Mouse (Mus musculus) heart, embryonic 13.5 days (tissue): ENCODE data around the gene Mus81. TPM values are rescaled to one million over a fixed set of nuclear protein-coding genes. Genes with fewer than 3 reads are reported as not detected.
A peak's percentile ranks its signal among the peaks of the same experiment; 100 is the strongest.
"Not testable (repeated sequence)": the region's sequence is repeated elsewhere in the genome, so short reads cannot be mapped to it uniquely, and the experiment has no call there.

Source experiments
- ATAC-seq: fragments of 200-750 bp; cut with Nextera tagmentation; 2 replicates; pipeline ENCODE4 v1.8.0; 2017; ENCODE audit warnings: moderate TSS enrichment; ENCODE audit not compliant: insufficient number of reproducible peaks, low FRiP score, low TSS enrichment; ENCODE audit errors: extremely low read depth
- H3K27ac ChIP-seq: fragments of 300-500 bp; sonication (generic); replicated peaks from 2 replicates; pipeline ENCODE4 v1.5.1; 2015; ENCODE audit warnings: moderate library complexity, mild to moderate bottlenecking, inconsistent platforms
- H3K27me3 ChIP-seq: fragments of 300-500 bp; sonication (generic); replicated peaks from 2 replicates; pipeline ENCODE4 v1.6.1; 2015; ENCODE audit warnings: mild to moderate bottlenecking, inconsistent platforms
- H3K36me3 ChIP-seq: fragments of 300-500 bp; sonication (generic); 2 replicates; pipeline ENCODE4 v1.6.1; 2015; ENCODE audit warnings: mild to moderate bottlenecking, inconsistent platforms
- H3K4me1 ChIP-seq: fragments of 300-500 bp; sonication (generic); 2 replicates; pipeline ENCODE4 v1.6.1; 2015; ENCODE audit warnings: inconsistent platforms
- H3K4me2 ChIP-seq: fragments of 300-500 bp; sonication (generic); 2 replicates; pipeline ENCODE4 v1.6.1; 2015; ENCODE audit warnings: inconsistent platforms, mild to moderate bottlenecking, moderate library complexity
- H3K4me3 ChIP-seq: fragments of 300-500 bp; sonication (generic); 2 replicates; pipeline ENCODE4 v1.5.1; 2015; ENCODE audit warnings: moderate library complexity, mild to moderate bottlenecking, inconsistent platforms
- H3K9ac ChIP-seq: fragments of 300-500 bp; sonication (generic); 2 replicates; pipeline ENCODE4 v1.6.1; 2015; ENCODE audit warnings: inconsistent platforms, mild to moderate bottlenecking, moderate library complexity
- H3K9me3 ChIP-seq: fragments of 300-500 bp; sonication (generic); 2 replicates; pipeline ENCODE4 v1.6.1; 2016; ENCODE audit warnings: inconsistent platforms
- WGBS: fragments of 180-500 bp; shearing (Covaris S2); methylation state at CpG from one replicate; pipeline ENCODE4 v1.1.7; 2015; ENCODE audit warnings: mixed read lengths; 5-methylcytosine and 5-hydroxymethylcytosine counted together
- polyA plus RNA-seq: library from polyadenylated mRNA; unstranded; fragments of >200 nt; fragmentation: Nextera tagmentation; extraction: Ambion mirVana; gene quantifications from 2 replicates; pipeline ENCODE4 v1.2.1, GENCODE M21; 2015

Gene Mus81
- polyA plus RNA-seq, 1 experiment from 2014 or later = 38.9 TPM

- Histone ChIP-seq H3K27ac (peak overlapping the region; percentile 57), H3K36me3 (peaks cover 8% of the 10 kb centered on the region; the same call in 1 of the 2 replicates), H3K27me3 (no peaks in the 10 kb centered on the region), H3K4me3 (peak overlapping the region; percentile 62), H3K4me1 (peaks cover 32% of the 10 kb centered on the region), H3K9me3 (peaks cover 6% of the 10 kb centered on the region; the same call in 1 of the 2 replicates), H3K9ac (peak overlapping the region; percentile 83), H3K4me2 (peak overlapping the region; percentile 80)
- 46% methylated on average over 15 of the region's 15 CpGs for WGBS
- ATAC-seq = no peak
These were observed 23.0 kb upstream of the Mus81 start for GRCm38 (mm10) chr19:5511074-5511632.

GRCm38 (mm10) chr19:5510031-5511026 is 22.1 kb upstream of the Mus81 start, which contains the start of gene Snx32:
TSS of gene Snx32 (minus strand) at chr19:5510538.
- 3% methylated on average over 47 of the region's 47 CpGs for WGBS
- peak within 1 kb of the TSS; percentile 62 for H3K4me3 ChIP-seq

GRCm38 (mm10) chr19:5503687-5504086 is 15.5 kb upstream of the Mus81 start, which contains the start of gene 1700020D05Rik:
TSS of gene 1700020D05Rik (minus strand) at chr19:5503787.
- H3K4me3 ChIP-seq = no peak within 1 kb of the TSS

More at GRCm38 (mm10) chr19:5510031-5511026, 22.1 kb upstream of the Mus81 start, which contains the start of gene Snx32:
- Histone ChIP-seq H3K4me2 (peak within 1 kb of the TSS; percentile 80), H3K9ac (peak within 1 kb of the TSS; percentile 83), H3K27ac (peak within 1 kb of the TSS; percentile 66), H3K4me1 (peaks cover 32% of the 10 kb centered on the region), H3K27me3 (no peaks in the 10 kb centered on the region), H3K9me3 (peaks cover 6% of the 10 kb centered on the region; the same call in 1 of the 2 replicates), H3K36me3 (peaks cover 8% of the 10 kb centered on the region; the same call in 1 of the 2 replicates)
- peak; percentile 99 for ATAC-seq

DNA sequence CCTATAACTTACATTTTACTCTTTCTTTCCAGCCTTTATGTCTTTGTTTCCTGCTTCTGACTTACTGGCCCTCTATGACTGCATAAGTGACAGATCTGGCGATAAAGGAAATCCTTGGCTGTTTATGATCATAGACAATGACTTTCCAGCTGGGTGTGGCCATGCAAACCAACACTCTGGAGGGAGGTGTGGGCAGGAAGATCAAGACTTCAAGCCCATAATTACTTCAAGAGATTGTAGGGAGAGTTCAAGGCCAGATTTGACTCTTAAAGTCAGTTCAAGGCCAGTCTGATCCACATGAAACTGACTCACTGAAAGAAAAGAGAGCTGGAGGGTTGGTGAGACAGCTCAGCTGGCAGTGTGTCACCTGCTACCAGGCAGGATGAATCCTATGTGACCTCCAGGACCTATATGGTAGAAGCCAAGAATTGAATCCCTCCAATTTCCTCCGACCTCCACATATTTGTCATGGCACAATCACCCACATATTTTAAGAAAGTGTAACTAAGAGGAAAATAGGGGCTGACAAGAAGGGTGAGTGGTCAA is 12.2 kb upstream of the Mus81 start:
- no peak overlapping the region for H3K4me3 ChIP-seq
- 81% methylated on average over 2 of the region's 2 CpGs for WGBS
- H3K27ac ChIP-seq = no peak overlapping the region
- H3K9me3 ChIP-seq = no peaks in the 10 kb centered on the region
- no peak for ATAC-seq
- no peaks in the 10 kb centered on the region for H3K27me3 ChIP-seq
- peaks cover 55% of the 10 kb centered on the region for H3K36me3 ChIP-seq
- H3K4me1 ChIP-seq = no peaks in the 10 kb centered on the region
- H3K9ac ChIP-seq = no peak overlapping the region
- no peak overlapping the region for H3K4me2 ChIP-seq

More at GRCm38 (mm10) chr19:5503687-5504086, 15.5 kb upstream of the Mus81 start, which contains the start of gene 1700020D05Rik:
- no peak within 1 kb of the TSS for H3K27ac ChIP-seq
- H3K27me3 ChIP-seq = no peaks in the 10 kb centered on the region
- H3K9ac ChIP-seq = no peak within 1 kb of the TSS
- peaks cover 4% of the 10 kb centered on the region; the same call in 1 of the 2 replicates for H3K9me3 ChIP-seq
- H3K36me3 ChIP-seq = peaks cover 26% of the 10 kb centered on the region
- H3K4me1 ChIP-seq = no peaks in the 10 kb centered on the region
- no peak for ATAC-seq
- WGBS = 54% methylated on average over 17 of the region's 17 CpGs
- H3K4me2 ChIP-seq = no peak within 1 kb of the TSS

GRCm38 (mm10) chr19:5496052-5496370 is 7.8 kb upstream of the Mus81 start:
- Histone ChIP-seq H3K9me3 (no peaks in the 10 kb centered on the region), H3K4me3 (no peak overlapping the region), H3K36me3 (peaks cover 76% of the 10 kb centered on the region), H3K4me1 (peaks cover 17% of the 10 kb centered on the region), H3K27ac (no peak overlapping the region), H3K27me3 (no peaks in the 10 kb centered on the region), H3K9ac (no peak overlapping the region), H3K4me2 (no peak overlapping the region)
- WGBS = 81% methylated on average over 16 of the region's 16 CpGs
- no peak for ATAC-seq

DNA sequence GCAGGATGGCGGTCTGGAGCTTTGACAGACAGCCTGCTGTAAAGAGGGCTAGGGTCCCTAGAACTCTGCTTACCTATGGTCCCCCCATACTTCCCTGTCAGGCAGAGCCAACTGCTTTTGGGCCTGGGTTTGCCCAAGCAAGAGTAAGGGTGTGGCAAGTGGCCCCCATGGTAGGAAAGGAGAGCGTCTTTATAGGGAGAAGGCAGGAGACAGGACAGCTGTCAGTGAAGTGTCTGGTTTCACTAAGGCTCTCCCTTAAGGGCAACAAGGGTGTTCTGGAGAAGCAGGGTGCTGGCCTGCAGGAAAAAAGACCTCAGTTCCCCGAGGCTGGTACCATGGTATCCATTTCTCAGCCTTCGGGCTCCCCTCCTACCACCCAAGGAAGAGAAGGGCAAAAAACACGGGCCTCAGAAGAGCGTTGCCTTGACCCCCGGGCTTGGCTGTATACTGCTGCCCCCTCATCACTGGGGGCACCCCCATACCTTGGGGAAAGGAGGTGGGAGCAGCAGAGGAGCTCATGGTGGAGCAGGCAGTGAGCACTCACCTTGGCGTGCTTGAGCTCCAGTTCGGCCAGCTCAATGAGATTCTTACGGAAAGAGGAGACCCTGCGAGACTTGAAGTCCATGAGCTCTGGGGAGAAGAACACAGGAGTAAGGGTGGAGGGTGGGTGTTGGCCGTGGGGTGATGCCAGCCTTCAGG is 7.3 kb upstream of the Mus81 start:
- no peak overlapping the region for H3K4me3 ChIP-seq
- no peak overlapping the region for H3K27ac ChIP-seq
- H3K9ac ChIP-seq = no peak overlapping the region
- H3K9me3 ChIP-seq = no peaks in the 10 kb centered on the region
- H3K36me3 ChIP-seq = peaks cover 76% of the 10 kb centered on the region
- no peaks in the 10 kb centered on the region for H3K27me3 ChIP-seq
- H3K4me1 ChIP-seq = peaks cover 17% of the 10 kb centered on the region
- no peak for ATAC-seq
- no peak overlapping the region for H3K4me2 ChIP-seq
- WGBS = 73% methylated on average over 12 of the region's 12 CpGs

DNA sequence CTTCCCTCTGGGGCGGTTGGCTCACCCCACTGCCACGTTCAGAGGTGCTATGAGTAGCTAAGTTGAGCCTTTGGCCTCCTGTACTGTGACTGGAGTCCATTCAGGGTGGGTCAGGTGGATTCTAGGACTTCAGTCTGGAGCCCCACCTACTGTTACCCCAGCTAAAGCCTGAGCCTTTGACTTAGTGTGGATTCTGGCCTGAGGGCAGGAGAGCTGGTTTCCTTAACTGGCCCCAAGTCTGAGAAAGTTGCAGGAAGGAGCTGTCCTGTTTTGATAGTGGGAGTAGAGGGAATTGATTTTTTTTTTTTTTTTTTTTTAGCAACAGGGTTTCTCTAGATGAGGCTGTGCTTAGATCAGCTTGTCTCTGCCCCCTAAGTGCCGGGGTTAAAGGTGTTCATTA is 6.1 kb upstream of the Mus81 start:
- ATAC-seq = no peak
- H3K4me1 ChIP-seq = peaks cover 23% of the 10 kb centered on the region
- H3K27me3 ChIP-seq = no peaks in the 10 kb centered on the region
- peaks cover 73% of the 10 kb centered on the region for H3K36me3 ChIP-seq
- H3K27ac ChIP-seq = no peak overlapping the region
- H3K4me2 ChIP-seq = no peak overlapping the region
- H3K9ac ChIP-seq = peak overlapping the region; percentile 26; the same call in 1 of the 2 replicates
- H3K4me3 ChIP-seq = no peak overlapping the region
- no peaks in the 10 kb centered on the region for H3K9me3 ChIP-seq
- WGBS = 84% methylated on average over 3 of the region's 3 CpGs

DNA sequence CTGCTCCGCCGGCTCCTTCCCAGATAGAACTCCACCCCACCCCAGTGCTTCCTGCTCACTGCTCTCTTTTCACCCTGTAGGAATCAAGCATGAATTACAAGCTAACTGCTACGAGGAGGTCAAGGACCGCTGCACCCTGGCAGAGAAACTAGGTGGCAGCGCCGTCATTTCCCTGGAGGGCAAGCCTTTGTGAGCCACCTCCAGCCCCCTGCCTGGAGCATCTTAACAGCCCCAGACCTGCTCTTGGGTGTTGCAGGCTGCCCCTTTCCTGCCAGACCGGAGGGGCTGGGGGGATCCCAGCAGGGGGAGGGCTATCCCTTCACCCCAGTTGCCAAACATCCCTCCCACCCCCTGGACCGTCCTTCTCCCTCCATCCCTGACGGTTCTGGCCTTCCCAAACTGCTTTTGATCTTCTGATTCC is 5.1 kb upstream of the Mus81 start:
- 69% methylated on average over 9 of the region's 9 CpGs for WGBS
- H3K4me1 ChIP-seq = peaks cover 29% of the 10 kb centered on the region
- H3K36me3 ChIP-seq = peaks cover 67% of the 10 kb centered on the region
- H3K9ac ChIP-seq = 0 out of 2 replicates have a peak overlapping the region, but pooled peaks have one; percentile 14
- H3K27me3 ChIP-seq, ATAC-seq, H3K27ac ChIP-seq, H3K4me3 ChIP-seq, H3K9me3 ChIP-seq: not testable (repeated sequence)
- H3K4me2 ChIP-seq = peak overlapping the region; percentile 91; the same call in 1 of the 2 replicates

GRCm38 (mm10) chr19:5492641-5493040 is 4.4 kb upstream of the Mus81 start:
- Histone ChIP-seq H3K9ac (peak overlapping the region; percentile 99; the same call in 1 of the 2 replicates), H3K4me1 (peaks cover 29% of the 10 kb centered on the region), H3K36me3 (peaks cover 60% of the 10 kb centered on the region), H3K27me3 (no peaks in the 10 kb centered on the region), H3K4me2 (peak overlapping the region; percentile 91), H3K4me3 (peak overlapping the region; percentile 100; the same call in 1 of the 2 replicates), H3K9me3 (no peaks in the 10 kb centered on the region), H3K27ac (no peak overlapping the region)
- 73% methylated on average over 4 of the region's 4 CpGs for WGBS
- no peak for ATAC-seq

DNA sequence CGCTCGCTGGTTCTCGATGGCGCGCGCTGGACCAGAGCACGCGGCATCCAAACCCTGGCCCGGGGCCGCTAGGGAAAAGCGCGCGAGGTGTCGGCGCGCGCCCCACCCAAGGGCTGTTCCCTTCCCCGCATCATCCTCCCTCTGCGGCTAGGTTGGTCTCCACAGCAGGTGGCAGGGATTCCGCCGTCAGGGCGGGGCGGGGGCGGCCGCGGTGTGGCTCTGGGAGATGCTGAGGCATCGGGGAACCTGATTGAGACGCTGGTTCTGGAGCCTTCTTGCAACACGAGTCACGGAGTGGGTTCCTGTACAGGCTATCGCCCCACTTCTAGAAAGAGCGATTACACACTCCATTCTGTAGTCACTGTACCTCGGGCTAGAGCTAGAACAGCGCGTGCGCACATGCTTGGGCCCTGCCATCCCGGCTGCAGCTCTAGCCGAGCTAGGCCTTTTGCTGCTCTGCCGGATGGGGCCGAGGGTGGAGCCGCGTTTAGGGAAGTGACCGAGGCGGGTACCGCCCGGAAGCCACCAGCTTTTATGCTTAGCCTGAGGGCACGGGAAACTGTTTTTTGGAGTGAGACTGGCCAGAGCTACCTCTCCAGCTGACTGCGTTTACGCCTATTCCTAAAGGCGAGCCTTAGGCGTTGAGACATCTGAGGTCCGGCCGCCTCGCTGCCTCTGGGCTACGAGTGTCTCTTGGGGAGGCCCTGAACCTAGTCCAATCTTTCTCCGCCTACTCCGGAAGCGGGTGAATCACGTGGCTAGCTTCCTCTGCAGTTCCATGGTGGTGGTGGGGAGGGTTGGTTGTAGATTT is 2.9 kb upstream of the Mus81 start:
- WGBS = under 1% methylated on average over 43 of the region's 59 CpGs
- H3K4me1 ChIP-seq = peaks cover 44% of the 10 kb centered on the region
- H3K4me3 ChIP-seq = peak overlapping the region; percentile 100
- H3K9ac ChIP-seq = peak overlapping the region; percentile 99
- H3K27me3 ChIP-seq = no peaks in the 10 kb centered on the region
- peaks cover 51% of the 10 kb centered on the region for H3K36me3 ChIP-seq
- peak overlapping the region; percentile 99 for H3K27ac ChIP-seq
- peak; percentile 0; the same call in 1 of the 2 replicates for ATAC-seq
- no peaks in the 10 kb centered on the region for H3K9me3 ChIP-seq
- peak overlapping the region; percentile 91 for H3K4me2 ChIP-seq
